Mouse (Mus musculus): ENCODE data around the gene Shpk.

DNA sequence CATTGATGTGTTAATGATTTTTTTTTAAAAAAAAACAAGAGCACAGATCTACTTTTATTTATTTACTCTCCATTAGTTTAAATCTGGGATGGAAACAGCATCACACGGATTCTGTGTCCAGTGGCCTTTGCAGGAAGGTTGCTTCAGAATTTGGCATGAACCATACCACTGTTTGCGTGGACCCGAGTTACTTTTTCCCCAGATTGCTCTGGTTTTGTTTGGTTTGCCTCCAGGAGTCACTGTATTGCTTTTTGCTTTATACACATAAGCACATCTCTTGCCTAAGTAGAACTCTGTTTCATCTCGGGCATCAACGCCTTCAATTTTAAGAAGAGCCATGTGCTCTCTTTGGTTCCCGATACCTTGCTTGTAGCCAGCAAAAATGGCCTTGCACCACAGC is 26.6 kb downstream of the Shpk start:
- no peak for TF ChIP-seq POLR2A (IDR thresholded peaks at IDR 0.05; ENCODE audit: low read depth, low read length)
- no peak for TF ChIP-seq CTCF (IDR thresholded peaks at IDR 0.05; ENCODE audit: extremely low read depth, insufficient read depth, insufficient read length, insufficient replicate concordance)
